In genomic region chr15:103310365-103310910, GRCm38 (mm10) we compare ENCODE assay signal across 19 mouse cellular contexts. TPM values are rescaled to one million over a fixed set of nuclear protein-coding genes. Genes with fewer than 3 reads are reported as not detected.
DNase-seq lines count a peak whose midpoint lies in the region; ATAC-seq and TF ChIP-seq lines count a peak whose summit lies in the region.
"Had no signal": no experiment of that assay in that cellular context is flagged by ENCODE, and none has a peak within 500 bp of the region (broad histone marks: within the 10 kb centered on the region; RNA-seq: fewer than 3 reads in every experiment).

Gene Gpr84 (minus strand): TSS chr15:103310612.

- no peak for TF ChIP-seq CTCF in bone marrow, adult 2 months (IDR thresholded peaks at IDR 0.05; ENCODE audit: control insufficient read depth, insufficient read depth, low read length)

- ATAC-seq in liver, embryonic 11.5 days (replicated peaks; ENCODE audit: low FRiP score), result no peak
- no peak for ATAC-seq in liver, embryonic 12.5 days
- no peak for ATAC-seq in liver, embryonic 15.5 days (ENCODE audit: insufficient read depth)
- peak; percentile 36 for ATAC-seq in monocyte, adult 5-6 weeks (replicated peaks; ENCODE audit: insufficient number of reproducible peaks, low FRiP score, low TSS enrichment, poor library complexity, severe bottlenecking)
- ATAC-seq in cerebellum, adult (ENCODE audit: insufficient number of reproducible peaks, low FRiP score, low TSS enrichment), result no peak
- ATAC-seq: forebrain, embryonic 15.5 days had no signal

- H3K9me3 ChIP-seq in liver, embryonic 11.5 days (ENCODE audit: control insufficient read depth, low read length), result no peaks in the 10 kb centered on the region
- no peaks in the 10 kb centered on the region for H3K9me3 ChIP-seq in liver, embryonic 12.5 days (replicated peaks)
- H3K9me3 ChIP-seq in liver, embryonic 15.5 days (replicated peaks), result no peaks in the 10 kb centered on the region
- H3K9me3 ChIP-seq: embryonic facial prominence, embryonic 12.5 days; forebrain, embryonic 15.5 days; G1E; neural tube, embryonic 13.5 days had no signal

- WGBS in liver, embryonic 11.5 days, result 39% methylated on average over 6 of the region's 6 CpGs
- 19% methylated on average over 6 of the region's 6 CpGs for WGBS in liver, embryonic 12.5 days (ENCODE audit: insufficient replicate concordance)
- 4% methylated on average over 6 of the region's 6 CpGs for WGBS in bone marrow, adult 2 months
- WGBS in liver, embryonic 15.5 days (ENCODE audit: insufficient replicate concordance), result 26% methylated on average over 6 of the region's 6 CpGs

- H3K4me1 ChIP-seq in liver, embryonic 11.5 days (replicated peaks; ENCODE audit: control insufficient read depth, insufficient read depth, low read length), result peaks cover 36% of the 10 kb centered on the region
- peaks cover 69% of the 10 kb centered on the region for H3K4me1 ChIP-seq in liver, embryonic 12.5 days
- peaks cover 3% of the 10 kb centered on the region for H3K4me1 ChIP-seq in bone marrow, adult 2 months (ENCODE audit: control insufficient read depth, insufficient read depth, low read length)
- peaks cover 58% of the 10 kb centered on the region for H3K4me1 ChIP-seq in liver, embryonic 15.5 days (replicated peaks)

- TF ChIP-seq POLR2A in bone marrow, adult 2 months (IDR thresholded peaks at IDR 0.05; ENCODE audit: borderline replicate concordance, control insufficient read depth, low read depth, low read length), result no peak

- no peaks in the 10 kb centered on the region; the same call in 1 of the 2 replicates for H3K27me3 ChIP-seq in liver, embryonic 11.5 days (replicated peaks; ENCODE audit: control insufficient read depth, insufficient read depth, low read length)
- H3K27me3 ChIP-seq in liver, embryonic 12.5 days (replicated peaks), result peaks cover 30% of the 10 kb centered on the region
- H3K27me3 ChIP-seq in liver, embryonic 15.5 days, result peaks cover 34% of the 10 kb centered on the region
- H3K27me3 ChIP-seq: forebrain, embryonic 15.5 days; neural tube, embryonic 13.5 days had no signal

- no peak within 1 kb of the TSS for H3K27ac ChIP-seq in liver, embryonic 11.5 days (ENCODE audit: low read depth, low read length)
- no peak within 1 kb of the TSS for H3K27ac ChIP-seq in liver, embryonic 12.5 days
- H3K27ac ChIP-seq in bone marrow, adult 2 months (ENCODE audit: control insufficient read depth, insufficient read depth, low read depth, low read length, poor library complexity), result peak within 1 kb of the TSS; percentile 64; the same call in 1 of the 2 replicates
- 0 out of 2 replicates have a peak within 1 kb of the TSS, but pooled peaks have one; percentile 1 for H3K27ac ChIP-seq in liver, embryonic 15.5 days (replicated peaks)
- H3K27ac ChIP-seq: embryonic facial prominence, embryonic 12.5 days; forebrain, embryonic 15.5 days; neural tube, embryonic 13.5 days had no signal

- H3K4me3 ChIP-seq in liver, embryonic 11.5 days (ENCODE audit: low read depth, low read length), result no peak within 1 kb of the TSS
- no peak within 1 kb of the TSS for H3K4me3 ChIP-seq in liver, embryonic 12.5 days
- peak within 1 kb of the TSS; percentile 71 for H3K4me3 ChIP-seq in bone marrow, adult 2 months (replicated peaks; ENCODE audit: control insufficient read depth, low read depth, low read length)
- peak within 1 kb of the TSS; percentile 30 for H3K4me3 ChIP-seq in liver, embryonic 15.5 days (replicated peaks)
- H3K4me3 ChIP-seq: embryonic facial prominence, embryonic 12.5 days; forebrain, embryonic 15.5 days; neural tube, embryonic 13.5 days had no signal

- H3K36me3 ChIP-seq in liver, embryonic 11.5 days (ENCODE audit: control insufficient read depth, insufficient read depth, low read length), result no peaks in the 10 kb centered on the region
- H3K36me3 ChIP-seq in liver, embryonic 12.5 days, result peaks cover 6% of the 10 kb centered on the region
- no peaks in the 10 kb centered on the region; the same call in 1 of the 2 replicates for H3K36me3 ChIP-seq in liver, embryonic 15.5 days (replicated peaks)

- no peak within 1 kb of the TSS for H3K9ac ChIP-seq in liver, embryonic 11.5 days (ENCODE audit: low read depth, low read length)
- no peak within 1 kb of the TSS for H3K9ac ChIP-seq in liver, embryonic 12.5 days
- no peak within 1 kb of the TSS for H3K9ac ChIP-seq in liver, embryonic 15.5 days
- H3K9ac ChIP-seq: embryonic facial prominence, embryonic 12.5 days; forebrain, embryonic 15.5 days had no signal

- peak within 1 kb of the TSS; percentile 44 for H3K4me2 ChIP-seq in liver, embryonic 11.5 days
- no peak within 1 kb of the TSS for H3K4me2 ChIP-seq in liver, embryonic 12.5 days
- 0 out of 2 replicates have a peak within 1 kb of the TSS, but pooled peaks have one; percentile 49 for H3K4me2 ChIP-seq in liver, embryonic 15.5 days
- H3K4me2 ChIP-seq: forebrain, embryonic 15.5 days had no signal

- no peak for DNase-seq in liver, embryonic 11.5 days (ENCODE audit: low spot score)
- no peak for DNase-seq in urinary bladder, postnatal 36 days (ENCODE audit: low spot score in 2 of 2)
- DNase-seq: cerebellum, adult 11-12 months; cerebellum, postnatal 36 days; heart, adult 11 months; kidney, adult 2 months; layer of hippocampus, postnatal 36 days; lung, adult 2 months; thymus, postnatal 4 days had no signal

RNA-seq across cellular contexts. Expression of gene Gpr84, which starts in this region (rescaled TPM):
- polyA plus RNA-seq in liver, embryonic 11.5 days (2014; fragmentation: Nextera tagmentation; extraction: Ambion mirVana), result 0.49 and 0.78 TPM in 2 replicates
- polyA plus RNA-seq in liver, embryonic 12.5 days (2016; fragmentation: Nextera tagmentation; extraction: Ambion mirVana), result 0.75 and 0.78 TPM in 2 replicates
- polyA plus RNA-seq in bone marrow, adult 2 months (2011; ENCODE audit: insufficient read depth, insufficient read length, low replicate concordance, missing spikeins), result 1.5 and 2.3 TPM in 2 replicates
- 0.86 and 1.0 TPM in 2 replicates for polyA plus RNA-seq in liver, embryonic 15.5 days (2015; fragmentation: Nextera tagmentation; extraction: Ambion mirVana)
- total RNA-seq in monocyte, adult 5-6 weeks (2017), result 0.53 to 1.2 TPM (median 0.87 TPM) in 3 replicates
- total RNA-seq: G1E had no signal
- polyA plus RNA-seq: G1E; heart, embryonic 16.5 days had no signal

Comparison
In these comparisons a context has a peak if more than half of its experiments do, and no peak if none do; other contexts are left out.
1. H3K27ac ChIP-seq: peak in bone marrow, adult 2 months (single experiment) and liver, embryonic 15.5 days (single experiment); none in liver, embryonic 11.5 days (single experiment) and liver, embryonic 12.5 days (single experiment).
2. H3K4me3 ChIP-seq: peak in bone marrow, adult 2 months (single experiment) and liver, embryonic 15.5 days (single experiment); none in liver, embryonic 11.5 days (single experiment) and liver, embryonic 12.5 days (single experiment).